Mouse (Mus musculus): ENCODE measurements around the gene Igfbp5.

GRCm38 (mm10) chr1:72826446-72826845 is 48.2 kb downstream of the Igfbp5 start:
- TF ChIP-seq ZNF384 (IDR thresholded peaks at IDR 0.05; ENCODE audit: low read depth, low read length), result no peak
- TF ChIP-seq POLR2A (IDR thresholded peaks at IDR 0.05; ENCODE audit: control insufficient read depth in 1 of 2, insufficient read depth in 1 of 2, low read depth in 1 of 2, low read length in 2 of 2, poor library complexity in 1 of 2), result no peak
- TF ChIP-seq SIN3A (IDR thresholded peaks at IDR 0.05; ENCODE audit: low read length), result no peak
- no peak for TF ChIP-seq CTCF (IDR thresholded peaks at IDR 0.05 in 2 of 3, conservative IDR thresholded peaks at IDR 0.05 in 1 of 3; ENCODE audit: control insufficient read depth in 1 of 3, insufficient read depth in 1 of 3, low read depth in 2 of 3, low read length in 3 of 3, poor library complexity in 1 of 3, severe bottlenecking in 1 of 3)
- no peak for TF ChIP-seq POLR2AphosphoS5 (IDR thresholded peaks at IDR 0.05; ENCODE audit: borderline replicate concordance, low read depth, low read length)
- TF ChIP-seq TAL1 (IDR thresholded peaks at IDR 0.05; ENCODE audit: low read length), result no peak
- TF ChIP-seq ETS1 (IDR thresholded peaks at IDR 0.05; ENCODE audit: low read depth, low read length), result no peak
- no peak for TF ChIP-seq TBP (IDR thresholded peaks at IDR 0.05; ENCODE audit: low read depth, low read length)
